ENCODE assay signal across 20 mouse cellular contexts in genomic region chr16:52194866-52195265, GRCm38 (mm10).
DNase-seq lines count a peak whose midpoint lies in the region; ATAC-seq and TF ChIP-seq lines count a peak whose summit lies in the region.
"Had no signal": no experiment of that assay in that cellular context is flagged by ENCODE, and none has a peak within 500 bp of the region (broad histone marks: within the 10 kb centered on the region; RNA-seq: fewer than 3 reads in every experiment).

No protein-coding gene starts in this region.

- 0 out of 2 replicates have a peak, but pooled peaks cover 4% of the 10 kb centered on the region for H3K79me2 ChIP-seq in liver, adult 2 months (ENCODE audit: control insufficient read depth, insufficient read depth, low read length)

- TF ChIP-seq POLR2A in liver, adult 2 months (IDR thresholded peaks at IDR 0.05; ENCODE audit: extremely low read depth, insufficient read depth, low read length): no peak

- 65% methylated on average over 3 of the region's 3 CpGs for WGBS in liver, adult 2 months
- WGBS in liver, embryonic 11.5 days: 91% methylated on average over 3 of the region's 3 CpGs

- TF ChIP-seq CTCF in gastrocnemius, adult 2 months (IDR thresholded peaks at IDR 0.05): no peak
- no peak for TF ChIP-seq CTCF in liver, adult 2 months (IDR thresholded peaks at IDR 0.05; ENCODE audit: low read depth, low read length)

- no peak overlapping the region for H3K4me3 ChIP-seq in gastrocnemius, adult 2 months
- H3K4me3 ChIP-seq in liver, adult 2 months (ENCODE audit: insufficient read depth, low read depth, low read length): no peak overlapping the region
- H3K4me3 ChIP-seq in liver, embryonic 11.5 days (ENCODE audit: low read depth, low read length): no peak overlapping the region
- H3K4me3 ChIP-seq: embryonic facial prominence, embryonic 10.5 days; embryonic facial prominence, embryonic 12.5 days; forebrain, embryonic 13.5 days; forebrain, embryonic 15.5 days had no signal

- H3K4me1 ChIP-seq in liver, adult 2 months (ENCODE audit: control insufficient read depth, insufficient read depth, low read length): no peaks in the 10 kb centered on the region
- H3K4me1 ChIP-seq in liver, embryonic 11.5 days (replicated peaks; ENCODE audit: control insufficient read depth, insufficient read depth, low read length): no peaks in the 10 kb centered on the region
- H3K4me1 ChIP-seq: embryonic facial prominence, embryonic 10.5 days; embryonic facial prominence, embryonic 12.5 days; forebrain, embryonic 15.5 days had no signal

- no peaks in the 10 kb centered on the region for H3K9me3 ChIP-seq in liver, embryonic 11.5 days (ENCODE audit: control insufficient read depth, low read length)
- H3K9me3 ChIP-seq: embryonic facial prominence, embryonic 10.5 days; embryonic facial prominence, embryonic 12.5 days; forebrain, embryonic 13.5 days; forebrain, embryonic 15.5 days had no signal

- H3K36me3 ChIP-seq in liver, adult 2 months (ENCODE audit: control insufficient read depth, insufficient read depth, low read length): peaks cover 14% of the 10 kb centered on the region
- 0 out of 2 replicates have a peak, but pooled peaks cover 2% of the 10 kb centered on the region for H3K36me3 ChIP-seq in liver, embryonic 11.5 days (ENCODE audit: control insufficient read depth, insufficient read depth, low read length)

- no peak overlapping the region for H3K9ac ChIP-seq in liver, adult 2 months (ENCODE audit: low read depth, low read length)
- H3K9ac ChIP-seq in liver, embryonic 11.5 days (ENCODE audit: low read depth, low read length): no peak overlapping the region
- H3K9ac ChIP-seq: embryonic facial prominence, embryonic 12.5 days; forebrain, embryonic 13.5 days; forebrain, embryonic 15.5 days had no signal

- intact Hi-C loops in gastrocnemius, adult 2 months (cut with DNase I): no loop called here
- intact Hi-C loops in gastrocnemius, postnatal 36 days (cut with DNase I): no loop called here
- intact Hi-C loops in heart, postnatal 10 days (cut with DNase I): no loop called here

- H3K27ac ChIP-seq in gastrocnemius, adult 2 months: no peak overlapping the region
- no peak overlapping the region for H3K27ac ChIP-seq in liver, adult 2 months (replicated peaks; ENCODE audit: insufficient read depth, low read depth, low read length)
- no peak overlapping the region for H3K27ac ChIP-seq in liver, embryonic 11.5 days (ENCODE audit: low read depth, low read length)
- H3K27ac ChIP-seq: embryonic facial prominence, embryonic 10.5 days; embryonic facial prominence, embryonic 12.5 days; forebrain, embryonic 13.5 days; forebrain, embryonic 15.5 days had no signal

- H3K27me3 ChIP-seq in liver, adult 2 months (ENCODE audit: control insufficient read depth, insufficient read depth, low read length): no peaks in the 10 kb centered on the region
- H3K27me3 ChIP-seq in liver, embryonic 11.5 days (replicated peaks; ENCODE audit: control insufficient read depth, insufficient read depth, low read length): no peaks in the 10 kb centered on the region
- H3K27me3 ChIP-seq: embryonic facial prominence, embryonic 12.5 days; forebrain, embryonic 13.5 days; forebrain, embryonic 15.5 days had no signal

- no peak overlapping the region for H3K4me2 ChIP-seq in liver, embryonic 11.5 days
- H3K4me2 ChIP-seq: embryonic facial prominence, embryonic 12.5 days; forebrain, embryonic 13.5 days; forebrain, embryonic 15.5 days had no signal

- ATAC-seq in liver, embryonic 11.5 days (replicated peaks; ENCODE audit: low FRiP score): no peak
- ATAC-seq: forebrain, embryonic 13.5 days; forebrain, embryonic 15.5 days had no signal

- DNase-seq in gastrocnemius, adult 2 months: peak; percentile 53
- no peak for DNase-seq in gastrocnemius, postnatal 36 days
- DNase-seq in heart, adult 11 months: peak; percentile 55
- no peak for DNase-seq in heart, postnatal 10 days
- peak; percentile 48 for DNase-seq in liver, adult 2 months (ENCODE audit: extremely low read depth, low read depth, low spot score)
- no peak for DNase-seq in liver, embryonic 11.5 days (ENCODE audit: low spot score)
- DNase-seq in skeletal muscle tissue, adult 2 months (ENCODE audit: low read depth, low spot score): peak; percentile 23
- no peak for DNase-seq in kidney, postnatal 10 days
- DNase-seq: adrenal gland, adult 8-10 months; adrenal gland, postnatal 14 days; adrenal gland, postnatal 36 days; cerebellum, adult 11-12 months; cerebellum, adult 2 months; cerebellum, adult 9-10 months; cerebellum, postnatal 10 days; cerebellum, postnatal 25 days had no signal

Comparison
In these comparisons a context has a peak if more than half of its experiments do, and no peak if none do; other contexts are left out.
1. DNase-seq: peak in gastrocnemius, adult 2 months (single experiment), heart, adult 11 months (single experiment), liver, adult 2 months (single experiment) and skeletal muscle tissue, adult 2 months (single experiment); none in gastrocnemius, postnatal 36 days (0 of 2), heart, postnatal 10 days (0 of 2), liver, embryonic 11.5 days (single experiment) and kidney, postnatal 10 days (single experiment).